Mouse (Mus musculus): Measurements from ENCODE around the gene Plcb3. TPM values are rescaled to one million over a fixed set of nuclear protein-coding genes. Genes with fewer than 3 reads are reported as not detected.

Plcb3 gene
- total RNA-seq, 2 experiments from 2014 or later, result 13.8 to 14.2 TPM

- no peak for DNase-seq
Measured at GRCm38 (mm10) chr19:6969665-6970381, 6.4 kb downstream of the Plcb3 start.

DNA sequence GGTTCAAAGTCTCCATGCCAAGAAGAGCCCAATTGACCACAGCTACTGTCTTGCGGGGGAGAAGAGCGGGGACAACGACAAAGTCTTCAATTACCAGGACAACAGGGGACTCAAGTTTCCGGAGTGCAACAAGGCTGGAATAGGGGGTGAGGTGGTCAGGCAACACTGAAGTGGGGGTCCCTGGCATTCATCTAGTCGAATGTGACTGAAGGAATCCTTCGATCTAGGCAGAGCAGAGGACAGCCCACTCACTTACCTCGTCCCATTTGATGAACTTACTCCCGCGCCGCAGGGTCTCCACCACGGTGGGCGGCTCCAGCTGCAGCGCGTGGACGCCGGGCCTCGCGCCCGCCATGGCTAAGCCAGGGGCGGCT is 7.0 kb downstream of the Plcb3 start:
- DNase-seq, result no peak

DNA sequence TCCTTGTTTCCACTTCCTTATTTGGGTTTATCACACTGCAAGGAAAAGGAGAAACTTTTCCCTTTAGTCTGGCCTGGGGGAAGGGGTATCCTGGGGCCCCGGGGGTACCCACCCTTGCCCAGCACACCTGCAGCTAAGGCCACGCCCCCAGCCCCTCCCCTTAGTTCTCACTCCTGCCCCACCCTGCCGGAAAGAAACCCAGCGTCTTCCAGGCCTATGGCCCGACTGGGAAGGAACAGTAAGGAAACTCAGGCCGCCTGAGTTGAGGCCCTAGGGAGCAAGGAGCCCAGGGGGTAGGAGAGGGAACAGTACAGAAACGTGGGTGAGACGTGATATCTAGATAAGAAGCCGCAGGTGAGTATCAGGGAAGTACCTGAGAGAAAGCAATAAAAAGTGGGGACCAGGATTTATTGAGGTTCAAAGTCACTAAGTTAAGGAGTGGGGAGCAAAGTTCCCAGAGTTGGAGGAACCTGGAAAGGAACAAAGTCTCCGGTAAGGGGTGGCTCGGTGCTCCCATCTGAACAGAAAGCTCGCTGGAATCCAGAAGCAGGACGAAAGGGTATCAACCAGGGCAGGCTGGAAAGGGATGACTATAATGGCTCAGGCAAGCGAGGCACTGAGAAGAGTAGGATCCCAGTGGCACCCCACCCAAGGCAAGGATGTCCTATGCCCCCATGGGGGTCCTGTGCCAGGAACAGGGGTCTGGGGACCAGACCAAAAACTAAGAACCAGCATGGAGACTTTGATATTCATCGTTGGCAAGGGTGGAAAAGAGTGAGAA is 7.6 kb downstream of the Plcb3 start:
- DNase-seq, result no peak

GRCm38 (mm10) chr19:6956461-6956860 is 19.8 kb downstream of the Plcb3 start:
- DNase-seq, result no peak

DNA sequence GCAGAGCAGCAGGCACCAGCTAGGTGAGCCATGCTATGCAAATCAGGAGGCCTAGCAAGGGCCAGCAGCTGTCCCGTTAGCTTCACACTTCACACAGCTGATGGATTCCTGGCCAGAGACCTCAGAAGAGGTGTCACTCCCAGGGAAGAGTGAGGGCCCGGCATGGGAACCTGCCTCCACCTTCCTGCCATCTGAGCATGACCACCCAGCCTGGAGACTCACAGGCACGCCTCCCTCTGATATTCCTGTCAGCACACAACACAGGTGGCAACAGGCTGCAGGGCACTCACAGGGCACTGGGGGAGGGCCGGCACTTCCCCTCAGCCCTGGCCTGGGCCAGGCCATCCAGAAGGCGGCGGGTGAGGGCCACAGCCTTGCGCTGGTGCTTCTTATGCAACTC is 20.8 kb downstream of the Plcb3 start:
- no peak for DNase-seq

- no peak for DNase-seq
Measured at GRCm38 (mm10) chr19:6954046-6954445, 22.2 kb downstream of the Plcb3 start.

- DNase-seq, result no peak
Measured at GRCm38 (mm10) chr19:6952712-6953037, 23.6 kb downstream of the Plcb3 start.

- peak; percentile 67 to 76 for DNase-seq
Measured at GRCm38 (mm10) chr19:6951994-6952711, 24.1 kb downstream of the Plcb3 start.

DNA sequence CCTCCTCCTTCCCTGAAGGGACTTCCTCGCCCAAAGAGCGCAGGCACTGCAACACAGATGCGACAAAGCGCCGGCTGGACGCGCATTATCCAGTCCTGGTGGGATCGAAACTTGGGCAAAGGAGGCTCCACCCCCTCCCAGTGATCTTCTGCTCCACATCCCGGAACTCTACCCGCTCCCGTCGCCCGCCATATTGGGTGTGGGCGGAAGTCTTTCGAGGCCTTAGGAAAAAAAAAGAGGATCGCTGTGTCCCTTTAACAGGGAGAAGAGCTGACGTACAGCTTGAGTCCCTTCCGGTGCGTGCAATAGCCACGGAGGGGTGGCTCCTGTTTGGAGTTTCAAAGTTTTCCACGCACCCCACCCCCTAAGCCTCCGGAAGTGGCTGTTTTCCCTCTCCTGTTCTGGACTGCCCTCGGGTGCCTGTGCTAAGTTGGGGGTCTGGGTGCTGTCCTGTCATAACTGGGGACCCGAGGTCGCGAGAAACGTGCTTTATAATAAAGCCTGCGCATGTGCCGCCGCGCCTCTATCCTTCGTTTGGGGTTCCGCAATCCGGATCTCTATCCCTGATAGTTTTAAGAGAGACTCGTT is 24.8 kb downstream of the Plcb3 start:
- DNase-seq, result peak; percentile 94 to 95

DNA sequence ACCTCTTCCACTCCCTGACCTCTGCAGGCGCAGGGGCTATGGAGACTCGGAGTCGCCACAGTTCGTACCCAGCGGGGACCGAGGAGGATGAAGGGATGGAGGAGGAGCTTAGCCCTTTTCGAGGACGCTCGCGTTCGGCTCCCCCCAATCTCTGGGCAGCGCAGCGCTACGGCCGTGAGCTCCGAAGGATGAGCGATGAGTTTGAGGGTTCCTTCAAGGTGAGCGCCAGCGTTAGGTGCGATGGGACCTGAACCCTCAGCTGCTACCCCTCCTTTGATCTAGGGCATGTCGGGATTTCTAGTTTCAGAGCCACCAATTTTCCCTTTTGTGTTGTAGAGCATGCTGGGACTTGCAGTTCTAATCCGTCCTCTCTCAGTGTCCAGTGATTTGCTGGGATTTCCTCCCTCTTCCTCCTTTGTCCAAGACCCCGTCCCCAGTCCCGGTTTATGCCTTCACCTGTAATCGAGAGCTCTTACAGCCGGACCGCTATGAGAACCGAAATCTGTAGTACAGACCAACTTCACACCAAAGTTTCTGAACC is 25.6 kb downstream of the Plcb3 start:
- DNase-seq, result peak; percentile 64 to 76

DNA sequence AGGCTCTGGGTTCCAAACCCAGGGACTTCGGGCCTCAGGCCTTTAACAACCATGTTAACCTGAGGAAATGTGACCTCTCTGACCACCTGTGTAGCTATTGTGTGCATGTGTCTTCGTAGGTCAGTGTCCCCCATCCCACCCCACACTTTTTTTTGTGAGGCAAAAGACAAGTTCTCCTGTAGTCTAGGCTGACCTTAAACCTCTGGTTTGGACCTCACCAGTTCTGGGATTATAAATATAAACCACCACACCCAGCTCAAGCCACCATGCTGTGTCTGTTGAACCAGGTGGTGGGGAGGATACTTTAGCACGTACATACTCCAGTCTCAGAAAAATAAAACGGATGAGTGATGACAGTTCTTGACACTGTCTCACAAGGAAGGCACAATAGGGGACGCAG is 26.3 kb downstream of the Plcb3 start:
- no peak for DNase-seq

- no peak for DNase-seq
Measured at GRCm38 (mm10) chr19:6949532-6949931, 26.7 kb downstream of the Plcb3 start.

DNA sequence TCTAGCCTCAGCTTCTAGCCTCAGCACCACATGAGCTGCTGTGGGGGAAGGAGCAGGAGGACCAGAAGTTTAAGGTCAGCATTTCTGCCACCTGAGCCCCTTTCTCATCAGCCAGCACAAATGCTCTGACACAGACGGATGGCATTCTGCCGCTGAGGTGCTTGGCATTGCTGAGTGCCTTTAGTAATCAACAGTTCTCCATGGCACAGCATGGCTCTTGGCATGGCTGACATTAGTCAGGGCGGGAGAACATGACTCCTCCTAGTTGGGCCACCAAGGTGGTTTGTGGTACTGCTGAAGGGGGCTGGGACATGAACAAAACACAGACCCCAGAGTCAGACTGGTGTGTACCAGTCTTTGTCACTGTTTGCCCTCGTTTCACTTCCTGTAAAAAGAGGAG is 28.1 kb downstream of the Plcb3 start:
- no peak for DNase-seq

DNA sequence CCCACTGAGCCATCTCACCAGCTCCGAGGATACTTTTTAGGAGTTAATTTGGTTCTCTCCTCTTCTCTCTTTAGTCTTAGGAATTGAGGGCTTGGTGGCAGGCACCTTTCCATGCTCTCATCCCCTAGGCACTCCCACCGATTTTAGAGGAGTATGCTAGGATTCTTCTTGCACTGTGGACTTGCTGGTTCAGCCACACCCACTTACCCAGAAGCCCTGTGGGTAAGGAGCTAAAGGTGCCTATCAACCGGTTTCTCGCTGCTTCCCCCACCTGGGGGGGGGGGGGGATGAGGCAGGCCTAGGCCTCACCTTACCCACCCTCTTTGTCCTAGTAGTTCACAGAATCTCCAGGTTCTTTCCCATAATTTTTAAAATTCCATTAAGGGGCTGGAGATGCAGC is 28.5 kb downstream of the Plcb3 start:
- DNase-seq, result no peak

- no peak for DNase-seq
Measured at GRCm38 (mm10) chr19:6943709-6944108, 32.6 kb downstream of the Plcb3 start.

GRCm38 (mm10) chr19:6942764-6943163 is 33.5 kb downstream of the Plcb3 start:
- DNase-seq, result no peak

DNA sequence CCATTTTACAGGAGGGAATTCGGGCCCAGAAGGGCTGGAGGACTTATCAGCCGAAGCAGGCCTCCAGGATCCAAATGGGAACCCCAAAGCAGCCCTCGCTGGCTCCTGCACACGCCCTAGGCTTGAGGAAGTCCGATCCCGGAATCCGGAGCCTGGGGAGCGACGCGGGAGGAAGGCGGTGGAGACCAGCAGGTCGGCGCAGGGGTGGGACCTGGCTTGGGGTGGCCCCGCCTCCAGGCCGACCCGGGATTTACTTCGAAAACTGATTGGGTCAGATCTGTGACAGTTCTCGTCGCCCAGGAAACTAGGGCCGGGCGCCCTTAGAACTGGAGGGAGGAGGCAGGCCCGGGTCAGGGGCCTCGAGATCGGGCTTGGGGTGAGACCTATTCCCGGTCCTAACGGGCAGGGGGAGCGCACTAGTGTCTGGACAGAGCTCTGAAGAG is 34.0 kb downstream of the Plcb3 start, which contains the start of gene Gpr137:
Gpr137 (minus strand) TSS at position 232 of the 443 bp plus-strand sequence.
- peak; percentile 93 to 94 for DNase-seq

DNA sequence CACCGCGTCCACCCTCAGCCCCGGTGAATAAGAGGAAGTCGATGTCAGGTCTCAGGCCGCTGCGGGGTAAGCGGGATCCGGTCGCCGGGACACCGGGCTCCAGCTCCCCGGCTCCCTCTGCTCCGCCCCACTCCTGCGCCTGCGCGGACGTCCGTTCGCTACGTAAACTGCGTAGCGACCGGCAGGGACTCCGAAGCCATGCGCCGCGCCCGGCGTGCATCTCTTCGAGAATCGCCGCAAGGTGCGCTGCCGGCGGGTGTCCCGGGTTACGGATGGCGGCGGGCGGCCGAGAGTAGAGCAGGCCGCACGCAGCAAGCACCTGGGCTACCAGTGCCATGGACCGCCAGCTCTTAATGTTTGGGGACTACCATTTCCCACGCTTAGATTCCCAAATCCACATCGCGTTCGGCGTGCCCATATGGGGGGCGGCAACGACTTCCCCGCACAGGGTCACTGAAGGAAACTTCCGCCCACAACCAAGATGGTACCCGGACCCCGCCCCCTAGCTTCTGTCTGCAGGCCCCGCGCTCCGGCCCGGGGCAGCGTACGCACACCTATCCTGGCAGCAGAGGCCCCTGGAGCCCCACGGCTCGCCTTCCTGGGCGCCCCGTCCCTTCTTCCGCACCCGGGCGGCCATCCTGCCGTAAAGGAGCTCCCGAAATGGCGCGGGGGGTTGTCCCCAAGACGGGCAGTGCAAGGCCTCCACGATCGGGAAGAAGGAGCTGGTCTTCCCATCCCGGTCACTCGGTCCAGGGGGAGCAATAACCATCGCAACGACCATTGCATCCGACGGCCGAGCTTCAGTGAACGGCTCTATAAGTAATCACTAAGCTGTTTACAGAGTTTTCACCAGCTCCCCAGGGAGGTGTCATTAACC is 34.7 kb downstream of the Plcb3 start, which contains the start of gene Bad:
Bad (plus strand) TSS at position 490 of the 877 bp plus-strand sequence.
- DNase-seq, result peak; percentile 93 to 95

DNA sequence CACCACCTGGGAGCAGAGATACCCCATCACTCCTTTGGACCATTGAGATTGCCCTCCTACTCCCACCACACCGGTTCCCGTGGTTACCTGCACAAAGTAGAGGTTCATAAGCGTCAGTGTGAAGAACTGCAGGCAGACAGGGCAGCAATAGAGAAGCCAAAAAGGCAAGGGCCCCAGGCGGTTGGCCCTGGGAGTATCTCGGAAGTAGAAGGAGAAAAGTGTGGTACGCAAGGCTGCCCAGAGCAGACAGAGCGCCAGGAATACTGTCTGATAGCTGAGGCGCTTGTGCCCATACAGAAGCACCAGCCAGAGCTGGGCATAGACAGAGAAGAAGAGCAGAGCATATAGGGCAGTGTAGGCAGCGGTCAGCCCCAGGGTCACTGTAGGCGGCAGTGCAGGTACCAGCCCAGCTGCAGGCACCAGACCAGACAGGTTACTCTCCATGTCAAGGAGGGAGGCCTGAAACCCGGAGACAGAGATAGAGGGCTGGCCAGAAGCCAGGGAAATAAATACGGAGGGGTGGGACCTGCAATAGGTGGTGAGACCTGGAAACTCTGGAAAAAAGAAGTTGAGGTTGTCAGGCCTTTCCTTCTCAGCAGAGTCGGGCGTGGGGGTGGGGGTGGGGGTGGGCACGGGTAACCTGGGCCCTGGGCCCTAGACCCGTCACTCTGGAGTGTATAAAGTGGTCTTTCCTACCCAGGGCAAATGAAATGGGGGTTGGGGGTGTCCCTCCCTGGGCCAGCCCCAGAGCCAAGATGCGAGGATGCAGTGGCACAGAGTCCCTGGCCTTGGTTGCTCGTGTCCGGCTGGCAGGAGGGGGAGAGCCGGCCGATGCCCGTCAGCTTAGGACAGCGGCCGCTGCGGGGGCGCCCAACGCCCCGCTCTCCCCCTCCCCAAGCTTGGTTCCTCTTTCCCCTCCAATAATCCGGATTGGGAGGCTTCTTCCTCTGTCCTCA is 35.6 kb downstream of the Plcb3 start:
- no peak for DNase-seq
